Mouse (Mus musculus) testis, adult 2 months (tissue): ENCODE data around the gene Ifna6.
"Not testable (repeated sequence)": the region's sequence is repeated elsewhere in the genome, so short reads cannot be mapped to it uniquely, and the experiment has no call there.

Experiments
- CTCF ChIP-seq: fragments of 200-500 bp; IDR thresholded peaks from 2 replicates; pipeline ENCODE4 v1.5.1; 2012; ENCODE audit warnings: low read depth, mild to moderate bottlenecking, inconsistent platforms, low read length, moderate library complexity; ENCODE audit not compliant: control insufficient read depth, insufficient read depth, insufficient replicate concordance
- POLR2A ChIP-seq: fragments of 200-500 bp; IDR thresholded peaks from 2 replicates; pipeline ENCODE4 v1.6.1; 2012; ENCODE audit warnings: low read depth, mild to moderate bottlenecking, inconsistent platforms, low read length, moderate library complexity; ENCODE audit not compliant: control insufficient read depth

DNA sequence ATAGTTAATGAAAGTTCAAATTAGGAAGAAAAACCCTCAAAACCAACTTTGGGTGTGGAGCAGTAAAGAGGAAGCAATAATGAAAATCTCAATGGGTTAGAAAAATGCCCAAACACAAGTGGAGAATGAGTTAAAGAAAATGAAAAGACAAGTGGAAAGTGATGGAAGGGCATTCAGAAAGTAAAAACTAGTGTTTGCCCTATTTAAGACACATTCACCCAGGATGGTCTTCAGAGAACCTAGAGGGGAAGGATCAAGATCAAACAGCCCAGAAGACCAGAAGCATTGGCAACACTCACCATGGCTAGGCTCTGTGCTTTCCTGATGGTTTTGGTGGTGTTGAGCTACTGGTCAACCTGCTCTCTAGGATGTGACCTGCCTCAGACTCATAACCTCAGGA lies at the start of gene Ifna6:
- not testable (repeated sequence) for TF ChIP-seq POLR2A, CTCF
